Mouse (Mus musculus) small intestine, adult 2 months (tissue): ENCODE measurements around the gene Hspg2.

ENCODE experiments used
- CTCF ChIP-seq: fragments of 200-500 bp; IDR thresholded peaks from 2 replicates; pipeline ENCODE4 v1.5.1; 2012; ENCODE audit warnings: low read depth, mild to moderate bottlenecking, control low read depth, inconsistent platforms, low read length, moderate library complexity, mixed read lengths; ENCODE audit not compliant: insufficient replicate concordance, insufficient read length; ENCODE audit errors: extremely low read depth
- POLR2A ChIP-seq: fragments of 200-500 bp; IDR thresholded peaks from 2 replicates; pipeline ENCODE4 v1.6.1; 2012; ENCODE audit warnings: low read depth, mild to moderate bottlenecking, control low read depth, inconsistent platforms, low read length, moderate library complexity

DNA sequence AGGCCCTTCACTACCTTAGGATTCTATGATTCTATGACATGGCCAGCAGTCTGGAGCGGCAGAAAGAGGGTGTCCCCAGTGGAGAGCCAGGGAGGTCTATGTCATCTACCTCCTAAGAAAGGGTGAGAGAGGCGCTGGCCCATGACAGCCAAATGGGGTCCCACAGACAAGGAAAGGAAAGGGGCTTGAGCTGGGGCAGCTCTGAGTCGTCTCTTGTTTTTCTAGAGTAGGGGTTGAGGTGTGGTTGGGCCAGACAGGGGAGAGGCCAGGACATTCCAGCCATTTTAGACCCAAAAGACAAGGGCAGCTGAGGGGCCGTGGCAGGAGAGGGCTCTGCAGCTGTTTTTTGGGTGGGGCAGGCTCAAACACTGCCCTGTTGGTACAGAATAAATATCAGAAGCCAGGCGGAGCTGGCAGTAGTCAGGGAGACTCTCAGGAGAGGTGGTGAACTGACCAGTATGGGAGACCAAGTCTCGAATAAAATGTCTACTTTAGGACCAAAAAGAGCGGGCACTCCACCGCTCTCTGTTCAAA, 15.3 kb upstream of the Hspg2 start, which contains the start of gene 1700013G24Rik:
- no peak for TF ChIP-seq CTCF
- no peak for TF ChIP-seq POLR2A
